Mouse (Mus musculus) adrenal gland, adult (tissue): ENCODE data around the gene Slc23a4.
A peak's percentile ranks its signal among the peaks of the same experiment; 100 is the strongest.

Experiments used
- DNase-seq, 2 experiments: peaks; one replicate each; pipeline ENCODE4 v3.0.0; 2022 to 2023; ENCODE audit warnings: low spot score in 1 of 2; ENCODE audit not compliant: inconsistent age in 2 of 2

Slc23a4 gene

DNA sequence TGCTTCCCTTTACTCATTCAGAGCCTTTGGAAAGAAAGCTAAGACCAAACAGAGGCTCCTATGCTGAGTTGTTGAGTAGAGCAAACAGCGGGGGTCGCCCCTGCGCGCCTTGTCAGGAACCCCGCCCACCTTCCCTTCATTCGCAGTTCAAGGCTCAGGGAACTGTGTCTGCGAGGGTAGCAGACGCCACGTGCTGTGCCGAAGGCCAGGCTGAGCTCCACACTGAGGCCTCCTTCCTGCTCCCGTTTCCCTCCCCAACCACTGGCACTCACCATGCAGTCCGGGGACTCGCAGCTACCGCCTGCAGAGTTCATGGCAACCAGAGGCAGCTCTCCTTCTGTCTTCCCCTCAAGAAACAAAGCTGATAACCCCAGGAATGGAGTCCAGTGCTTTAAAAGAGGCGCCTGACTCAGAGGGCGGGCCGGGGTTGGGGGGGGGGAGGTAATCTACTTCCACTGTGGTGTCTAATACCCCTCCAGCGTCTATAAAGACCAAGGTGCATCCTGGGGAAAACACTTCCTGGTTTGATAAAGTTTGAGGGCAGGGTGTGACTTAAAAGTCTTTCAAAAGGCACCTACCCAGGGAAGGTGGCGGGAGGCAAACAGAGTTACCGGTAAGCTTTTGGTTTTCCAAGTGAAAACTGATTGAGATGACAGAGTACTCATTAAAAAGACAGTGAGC, at the start of gene Slc23a4:
Gene Slc23a4 (minus strand): TSS at position 324 of the 681 bp plus-strand sequence.
- no peak for DNase-seq

DNA sequence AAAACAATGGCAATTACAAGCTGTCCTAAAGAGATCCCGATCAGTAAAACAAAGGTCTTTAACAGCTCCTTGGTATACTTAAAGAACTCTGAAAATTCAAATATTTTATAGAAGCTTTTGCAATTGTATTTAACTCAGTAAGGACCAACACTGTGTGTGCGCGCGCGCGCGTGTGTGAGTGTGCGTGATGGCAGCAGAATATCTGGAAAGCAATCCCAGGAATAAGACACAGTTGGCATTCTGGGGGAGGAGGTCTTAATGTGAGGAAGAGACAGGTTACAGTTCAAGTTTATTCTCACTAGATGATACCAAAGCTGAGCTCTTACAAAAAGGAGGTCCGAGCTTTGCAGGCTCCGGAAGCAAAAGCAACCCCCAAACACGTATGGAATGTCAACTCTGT, 45.1 kb upstream of the Slc23a4 start:
- no peak for DNase-seq

- no peak for DNase-seq
These were observed 44.5 kb upstream of the Slc23a4 start for GRCm38 (mm10) chr6:35032704-35033103.

DNA sequence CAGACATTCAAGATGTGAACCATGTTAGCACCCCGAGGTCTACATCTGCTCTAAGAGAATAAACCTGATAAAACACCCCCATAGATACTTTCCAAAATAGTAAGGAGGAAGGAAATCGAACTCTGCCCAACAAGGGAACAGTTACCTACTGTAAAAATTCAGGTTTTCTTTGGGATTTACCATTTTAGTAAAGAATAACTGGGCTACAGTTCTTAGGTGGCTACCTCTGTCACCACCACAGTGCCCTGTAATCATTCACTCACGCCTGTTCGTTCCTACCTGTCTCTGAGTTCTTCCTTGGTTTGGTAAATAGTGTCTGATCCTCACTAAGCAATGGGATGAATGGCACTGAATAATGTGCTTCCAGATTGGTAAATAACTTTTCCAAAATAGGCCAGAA, 42.6 kb upstream of the Slc23a4 start:
- DNase-seq = no peak

GRCm38 (mm10) chr6:35030226-35030625, 42.0 kb upstream of the Slc23a4 start:
- DNase-seq = no peak

DNA sequence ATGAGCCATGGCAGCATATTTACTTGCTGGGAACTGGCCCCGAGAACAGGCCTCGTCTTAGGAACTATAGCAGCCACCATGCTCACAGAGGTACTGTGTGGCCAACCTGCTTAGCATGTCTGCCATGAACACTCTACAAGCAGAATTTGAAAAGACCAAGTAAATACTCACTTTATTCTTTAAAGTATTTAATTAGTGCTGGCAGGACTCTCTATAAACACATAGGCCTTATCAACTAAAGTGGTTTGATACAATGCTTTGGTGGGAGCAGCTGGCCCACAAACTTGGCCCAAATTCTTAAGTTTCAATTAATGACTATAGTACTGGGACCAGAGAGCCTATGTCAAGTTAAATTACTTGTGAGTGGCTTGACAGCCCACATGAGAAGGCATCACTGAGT, 39.8 kb upstream of the Slc23a4 start:
- DNase-seq = no peak

- DNase-seq = no peak
These were observed 39.1 kb upstream of the Slc23a4 start for GRCm38 (mm10) chr6:35027257-35027656.

DNA sequence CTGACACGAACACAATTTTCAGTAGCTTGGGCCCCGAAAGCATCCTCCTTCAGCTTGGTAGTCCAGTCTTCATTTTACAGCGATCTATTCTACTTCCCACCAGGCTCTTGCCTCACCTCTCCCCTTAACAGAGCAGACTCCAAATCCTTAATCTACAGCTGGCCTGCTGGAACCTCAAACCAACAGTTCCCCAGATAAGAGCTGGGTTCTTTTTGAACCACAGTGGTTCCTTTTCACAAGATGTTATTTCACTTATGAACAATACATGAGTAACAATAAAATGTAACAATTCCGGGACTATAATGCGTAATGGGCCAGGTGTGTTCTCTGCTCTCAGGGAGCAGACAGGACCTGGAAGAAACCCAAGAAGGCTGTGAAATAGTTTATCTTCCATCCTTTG, 28.4 kb upstream of the Slc23a4 start:
- DNase-seq = no peak

DNA sequence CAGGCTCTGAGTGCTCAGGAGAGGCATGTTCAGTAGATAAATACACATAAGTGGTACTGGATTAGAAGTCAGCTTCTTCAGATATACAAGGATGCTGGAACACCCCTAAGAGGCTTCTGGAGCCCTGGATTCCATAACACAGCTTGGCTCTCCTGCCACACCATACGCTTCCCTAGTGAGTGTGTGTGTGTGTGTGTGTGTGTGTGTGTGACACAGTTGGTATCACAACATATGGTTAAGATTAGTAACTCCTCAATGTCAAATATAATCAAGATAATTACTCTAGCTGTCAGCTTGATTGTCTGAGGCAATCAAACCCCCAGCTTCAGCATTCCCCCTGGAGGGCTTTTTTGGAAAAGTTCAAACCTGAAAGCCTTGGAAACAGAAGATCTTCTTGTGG, 23.7 kb upstream of the Slc23a4 start:
- no peak for DNase-seq

- no peak for DNase-seq
These were observed 22.5 kb upstream of the Slc23a4 start for GRCm38 (mm10) chr6:35010705-35011104.

GRCm38 (mm10) chr6:35002261-35002669, 14.1 kb upstream of the Slc23a4 start:
- no peak for DNase-seq

DNA sequence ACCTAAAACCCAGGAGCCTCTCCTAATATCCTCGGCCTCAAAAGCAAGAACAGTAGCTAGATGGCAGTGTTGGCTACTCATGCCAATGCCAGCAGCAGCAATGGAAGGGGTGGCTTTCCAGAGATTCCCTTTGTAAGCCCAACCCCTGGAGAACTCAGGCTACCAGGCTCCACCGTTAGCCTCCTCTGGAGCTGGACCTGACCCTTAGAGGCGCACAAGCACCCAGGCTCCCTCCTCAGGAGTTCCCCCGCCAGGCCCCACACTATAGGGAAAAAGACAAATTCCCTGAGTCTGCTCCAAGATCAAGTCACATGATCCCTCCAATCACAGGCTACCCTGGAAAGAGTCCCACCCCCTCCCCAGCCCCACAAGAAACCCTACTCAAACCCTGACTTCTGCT, 10.9 kb upstream of the Slc23a4 start:
- peak in 1 of 2 experiments; percentile 48 for DNase-seq

DNA sequence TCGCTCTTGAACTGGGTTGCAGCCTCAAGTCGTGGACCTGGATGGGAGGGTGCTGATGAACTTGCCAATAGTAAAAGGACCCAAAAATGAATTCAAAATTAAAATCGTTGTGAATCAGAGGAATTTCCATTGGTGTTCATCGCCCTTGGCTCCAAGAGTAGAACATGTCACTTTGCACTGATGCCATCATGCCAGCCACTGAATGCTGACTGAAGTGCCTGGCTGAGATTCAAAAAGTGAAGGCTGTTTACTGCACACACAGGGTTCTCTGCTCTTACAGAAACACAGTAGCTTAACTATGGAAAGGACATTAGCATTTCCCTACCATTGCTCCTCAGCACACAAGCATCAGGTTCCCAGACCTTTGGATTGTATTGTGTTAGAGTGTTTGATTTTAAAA, 8.3 kb upstream of the Slc23a4 start:
- DNase-seq = no peak

GRCm38 (mm10) chr6:34995265-34995681, 7.1 kb upstream of the Slc23a4 start:
- peak; percentile 78 to 94 for DNase-seq

DNA sequence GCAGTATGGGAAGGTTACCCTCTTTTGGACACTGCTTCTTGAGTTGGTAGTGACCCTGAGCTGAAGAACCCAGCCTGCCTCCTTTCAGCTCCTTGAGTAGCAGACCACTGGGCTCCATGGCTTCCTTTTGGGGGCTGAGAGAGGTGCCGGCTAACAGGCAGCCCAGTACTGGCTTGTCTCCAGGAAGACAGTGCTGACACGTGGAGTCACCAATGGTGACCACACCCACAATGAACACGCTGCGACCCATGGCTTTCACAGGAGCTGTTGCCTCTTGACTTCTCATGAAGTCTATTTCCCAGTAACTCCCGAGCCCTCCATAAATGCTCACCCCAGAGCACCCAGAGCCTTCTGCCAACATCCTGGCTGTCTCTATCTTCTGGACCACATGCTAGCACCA, 6.5 kb upstream of the Slc23a4 start:
- DNase-seq = no peak

GRCm38 (mm10) chr6:34989263-34989662, 1.1 kb upstream of the Slc23a4 start:
- DNase-seq = no peak

DNA sequence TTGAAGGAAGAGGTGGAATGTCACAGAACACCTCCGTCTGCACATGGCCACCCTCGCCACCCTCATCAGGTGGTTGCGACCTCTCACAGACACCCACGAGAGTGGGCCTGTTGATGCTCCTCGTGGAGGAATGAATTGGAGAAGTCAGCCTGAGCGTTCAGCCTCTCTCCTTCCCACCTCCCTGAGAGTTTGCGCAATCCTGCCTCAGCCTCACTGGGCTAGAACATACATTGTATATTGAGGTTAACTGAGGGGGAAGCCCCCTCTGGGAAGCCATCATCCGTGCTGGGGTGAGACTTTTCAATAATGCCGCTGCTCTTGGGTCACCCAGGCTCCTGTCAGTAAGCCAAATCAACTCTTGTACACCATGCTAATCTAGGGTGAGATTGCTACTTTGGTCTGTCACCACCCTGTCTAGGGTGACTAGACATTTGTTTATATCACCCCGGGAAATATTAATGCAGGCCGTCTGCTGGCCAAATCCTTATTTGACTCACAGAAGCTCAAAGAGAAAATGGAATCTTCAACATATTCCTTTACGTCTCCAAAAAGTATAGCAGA, 1.0 kb downstream of the Slc23a4 start:
- no peak for DNase-seq

DNA sequence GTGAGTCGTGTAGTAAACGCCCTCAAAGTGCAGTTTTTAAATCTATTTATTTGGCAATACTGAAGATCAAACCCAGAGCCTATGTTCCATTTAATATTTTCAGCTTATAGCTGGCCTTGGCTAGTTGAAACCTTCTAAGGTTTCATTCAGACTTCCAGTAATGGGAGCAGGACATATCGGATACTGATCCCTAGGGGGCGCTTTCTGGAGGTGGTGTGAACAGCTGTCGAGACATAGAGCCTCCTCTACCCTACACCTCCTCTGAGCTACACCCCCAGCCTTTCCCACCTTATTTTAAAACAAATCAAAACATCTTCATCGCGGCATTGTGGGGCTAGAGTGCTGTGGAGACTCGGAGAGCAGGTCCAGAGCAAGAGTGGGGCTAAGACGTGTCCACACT, 7.5 kb downstream of the Slc23a4 start:
- no peak for DNase-seq

GRCm38 (mm10) chr6:34979291-34979690, 8.9 kb downstream of the Slc23a4 start:
- DNase-seq = no peak

DNA sequence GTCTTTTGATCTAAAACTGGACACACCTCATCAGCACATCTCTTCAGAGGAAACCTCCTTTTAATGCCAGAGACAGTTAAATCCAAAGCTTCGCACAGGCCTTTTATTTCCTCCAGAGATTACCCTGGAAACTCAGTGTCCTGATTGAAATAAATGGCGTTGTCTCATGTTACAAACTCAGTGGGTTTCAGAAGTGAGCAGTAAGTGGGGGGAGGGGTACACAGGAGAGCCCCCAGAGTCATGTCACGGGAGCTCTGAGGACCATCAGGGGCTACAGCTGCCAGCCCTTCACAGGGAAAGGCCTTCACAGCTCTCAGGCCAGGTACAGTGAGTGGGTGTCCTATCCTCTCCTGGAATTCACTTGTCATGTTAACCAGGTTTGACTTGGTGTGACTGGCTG, 17.0 kb downstream of the Slc23a4 start:
- DNase-seq = no peak

DNA sequence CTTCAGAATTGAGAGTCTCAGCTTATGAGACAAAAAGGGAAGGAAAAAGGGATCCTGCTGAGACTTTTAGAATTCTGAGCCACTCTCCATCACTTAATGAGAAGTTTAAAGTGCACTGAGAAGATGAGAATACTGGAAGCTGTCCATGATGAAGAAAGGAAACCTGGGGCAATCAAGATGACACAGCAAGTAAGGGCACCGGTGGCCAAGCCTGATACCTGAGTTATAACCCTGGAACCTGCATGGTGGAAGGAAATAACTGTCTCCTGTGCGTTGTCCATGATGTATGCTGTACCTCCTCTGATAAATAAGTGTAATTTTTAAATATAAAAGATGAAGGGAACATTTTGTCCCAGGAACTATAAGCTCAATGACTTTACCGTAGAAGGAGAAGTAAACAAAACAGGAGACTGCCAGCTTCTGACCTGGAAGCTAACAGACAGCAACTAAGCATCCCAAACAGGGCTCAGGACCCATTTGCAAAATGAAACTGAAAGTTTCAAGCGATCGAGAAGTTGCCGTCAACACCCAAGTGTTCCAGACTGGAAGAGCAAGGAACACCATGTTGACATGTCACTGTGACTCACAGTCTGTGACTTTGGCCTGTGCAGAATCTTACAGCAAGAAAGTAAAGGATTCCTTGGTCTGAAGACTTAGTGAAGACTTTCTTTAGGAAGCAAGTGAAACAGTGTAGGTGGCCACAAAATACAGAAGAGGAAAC, 22.2 kb downstream of the Slc23a4 start:
- DNase-seq = peak in 1 of 2 experiments; percentile 12

DNA sequence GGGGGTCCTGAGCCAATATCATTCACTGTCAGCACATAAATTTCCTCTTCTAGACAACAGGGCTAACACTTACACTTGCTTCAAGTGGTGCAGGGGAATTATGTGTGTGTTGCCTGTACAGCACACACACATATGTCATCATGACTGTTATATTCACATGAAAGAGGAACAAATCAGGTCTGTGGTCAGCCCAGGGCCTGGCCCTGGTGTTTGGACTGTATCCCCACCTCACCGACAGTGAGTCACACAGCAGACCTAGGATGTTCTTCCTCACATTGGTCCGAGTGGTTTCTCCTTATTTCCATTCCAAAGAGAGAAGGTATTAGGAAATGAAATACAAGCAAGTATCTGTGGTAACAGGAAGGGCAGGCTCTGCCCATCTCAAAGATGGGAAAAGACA, 23.7 kb downstream of the Slc23a4 start:
- no peak for DNase-seq
